Mouse (Mus musculus) heart, adult 11 months (tissue): ENCODE results near the gene Sipa1l1.
"Not testable (repeated sequence)": the region's sequence is repeated elsewhere in the genome, so short reads cannot be mapped to it uniquely, and the experiment has no call there.

ENCODE experiments used
- DNase-seq: peaks from one replicate; pipeline ENCODE4 v3.0.0; 2022

Gene Sipa1l1

GRCm38 (mm10) chr12:82178636-82179035 lies 9.5 kb downstream of the Sipa1l1 start:
- DNase-seq = peak; percentile 71

- peak; percentile 84 for DNase-seq
Measured at GRCm38 (mm10) chr12:82179626-82180025, 10.5 kb downstream of the Sipa1l1 start.

- DNase-seq = not testable (repeated sequence)
Measured at GRCm38 (mm10) chr12:82186156-82186555, 17.0 kb downstream of the Sipa1l1 start.

- DNase-seq = peak; percentile 63
Measured at GRCm38 (mm10) chr12:82186740-82187139, 17.6 kb downstream of the Sipa1l1 start.

GRCm38 (mm10) chr12:82187178-82187839 lies 18.2 kb downstream of the Sipa1l1 start:
- DNase-seq = peak; percentile 90

GRCm38 (mm10) chr12:82188321-82189075 lies 19.4 kb downstream of the Sipa1l1 start:
- no peak for DNase-seq

GRCm38 (mm10) chr12:82189076-82189675 lies 20.1 kb downstream of the Sipa1l1 start:
- DNase-seq = peak; percentile 85

- peak; percentile 86 for DNase-seq
Measured at GRCm38 (mm10) chr12:82189715-82190581, 20.8 kb downstream of the Sipa1l1 start.

- peak; percentile 58 for DNase-seq
Measured at GRCm38 (mm10) chr12:82190582-82190965, 21.5 kb downstream of the Sipa1l1 start.

- peak; percentile 83 for DNase-seq
Measured at GRCm38 (mm10) chr12:82191686-82192085, 22.6 kb downstream of the Sipa1l1 start.

- peak; percentile 89 for DNase-seq
Measured at GRCm38 (mm10) chr12:82192641-82193054, 23.5 kb downstream of the Sipa1l1 start.

- peak; percentile 54 for DNase-seq
Measured at GRCm38 (mm10) chr12:82193476-82193875, 24.4 kb downstream of the Sipa1l1 start.

- peak; percentile 88 for DNase-seq
Measured at GRCm38 (mm10) chr12:82194919-82195318, 25.8 kb downstream of the Sipa1l1 start.

GRCm38 (mm10) chr12:82196213-82196612 lies 27.1 kb downstream of the Sipa1l1 start:
- DNase-seq = no peak

GRCm38 (mm10) chr12:82196615-82197146 lies 27.6 kb downstream of the Sipa1l1 start:
- peak; percentile 75 for DNase-seq

- peak; percentile 29 for DNase-seq
Measured at GRCm38 (mm10) chr12:82197207-82197606, 28.1 kb downstream of the Sipa1l1 start.

GRCm38 (mm10) chr12:82199286-82199685 lies 30.2 kb downstream of the Sipa1l1 start:
- no peak for DNase-seq

GRCm38 (mm10) chr12:82204106-82204505 lies 35.0 kb downstream of the Sipa1l1 start:
- peak; percentile 19 for DNase-seq

GRCm38 (mm10) chr12:82206857-82207647 lies 37.9 kb downstream of the Sipa1l1 start:
- no peak for DNase-seq

GRCm38 (mm10) chr12:82208046-82208445 lies 38.9 kb downstream of the Sipa1l1 start:
- DNase-seq = peak; percentile 71

- DNase-seq = peak; percentile 46
Measured at GRCm38 (mm10) chr12:82208611-82209010, 39.5 kb downstream of the Sipa1l1 start.

GRCm38 (mm10) chr12:82209753-82210152 lies 40.6 kb downstream of the Sipa1l1 start:
- no peak for DNase-seq
